Mouse (Mus musculus) left cerebral cortex, postnatal 4 days (tissue): Measurements from ENCODE around the gene Nppb. TPM values are rescaled to one million over a fixed set of nuclear protein-coding genes. Genes with fewer than 3 reads are reported as not detected.

Source experiments
- DNase-seq: peaks from one replicate; pipeline ENCODE4 v3.0.0-alpha.2; 2022
- intact Hi-C: fragments of 180-260 bp; cut with DNase I; formaldehyde crosslinking; loops from one replicate; pipeline ENCODE4 v1.15.1; 2025
- total RNA-seq, 2 experiments: library from RNA; stranded (reverse); gene quantifications; 2 replicates each; pipeline ENCODE4 v1.2.3; 2021

Nppb gene
- total RNA-seq, 2 experiments from 2014 or later: not detected

- intact Hi-C loops: no loop called here
- DNase-seq: no peak
Observed at GRCm38 (mm10) chr4:148033858-148034410, 48.3 kb downstream of the Nppb start.

GRCm38 (mm10) chr4:148035440-148035839 is 49.9 kb downstream of the Nppb start:
- intact Hi-C loops: no loop called here
- no peak for DNase-seq

Other genes starting within 250 kb of the Nppb start
- gene Zfp984, start 176.0 kb upstream of the Nppb start, total RNA-seq: 1 to 10 TPM; 4.3 to 6.6 TPM
- gene Zfp933, start 137.4 kb upstream of the Nppb start, total RNA-seq: 10 to 100 TPM; 19.2 to 20.0 TPM
- 10 to 100 TPM; 25.1 to 26.3 TPM for gene Miip, start 117.0 kb upstream of the Nppb start, total RNA-seq
- gene Fv1, start 116.8 kb upstream of the Nppb start, total RNA-seq: 10 to 100 TPM; 10.4 to 11.3 TPM
- 100 to 1,000 TPM; 134 to 155 TPM for gene Mfn2, start 81.1 kb upstream of the Nppb start, total RNA-seq
- gene Plod1, start 49.0 kb upstream of the Nppb start, total RNA-seq: 10 to 100 TPM; 15.2 to 16.0 TPM
- gene 2510039O18Rik, start 44.9 kb upstream of the Nppb start, total RNA-seq: 10 to 100 TPM; 31.0 to 31.7 TPM
- under 1 TPM; 0.42 to 0.62 TPM for gene Nppa, start 14.9 kb downstream of the Nppb start, total RNA-seq
- gene Clcn6, start 53.0 kb downstream of the Nppb start, total RNA-seq: 10 to 100 TPM; 86.1 to 86.6 TPM
- 10 to 100 TPM; 17.5 to 18.4 TPM for gene Mthfr, start 53.3 kb downstream of the Nppb start, total RNA-seq
- 1 to 10 TPM; 4.2 to 4.6 TPM for gene Agtrap, start 102.2 kb downstream of the Nppb start, total RNA-seq
- 10 to 100 TPM; 53.0 to 55.4 TPM for gene Mad2l2, start 144.6 kb downstream of the Nppb start, total RNA-seq
- 10 to 100 TPM; 41.9 to 46.4 TPM for gene Draxin, start 144.9 kb downstream of the Nppb start, total RNA-seq
- gene Fbxo6, start 166.4 kb downstream of the Nppb start, total RNA-seq: 10 to 100 TPM; 21.2 to 21.8 TPM
- 10 to 100 TPM; 56.2 to 66.9 TPM for gene Fbxo44, start 174.7 kb downstream of the Nppb start, total RNA-seq
- 10 to 100 TPM; 10.7 to 13.4 TPM for gene Fbxo2, start 174.8 kb downstream of the Nppb start, total RNA-seq